Mouse (Mus musculus) embryonic facial prominence, embryonic 12.5 days (tissue): ENCODE results near the gene Hmgxb4. TPM values are rescaled to one million over a fixed set of nuclear protein-coding genes. Genes with fewer than 3 reads are reported as not detected.

Experiments
- ATAC-seq: fragments of 200-750 bp; cut with Nextera tagmentation; 2 replicates; pipeline ENCODE4 v1.8.0; 2017; ENCODE audit not compliant: insufficient number of reproducible peaks, insufficient read depth, low FRiP score, low TSS enrichment
- H3K27ac ChIP-seq: fragments of 300-500 bp; sonication (generic); 2 replicates; pipeline ENCODE4 v1.5.1; 2016; ENCODE audit warnings: mild to moderate bottlenecking
- H3K27me3 ChIP-seq: fragments of 300-500 bp; sonication (generic); 2 replicates; pipeline ENCODE4 v1.6.1; 2016; ENCODE audit warnings: mild to moderate bottlenecking, moderate library complexity
- H3K36me3 ChIP-seq: fragments of 300-500 bp; sonication (generic); 2 replicates; pipeline ENCODE4 v1.6.1; 2016; ENCODE audit warnings: mild to moderate bottlenecking
- H3K4me1 ChIP-seq: fragments of 300-500 bp; sonication (generic); 2 replicates; pipeline ENCODE4 v1.6.1; 2016
- H3K4me2 ChIP-seq: fragments of 300-500 bp; sonication (generic); replicated peaks from 2 replicates; pipeline ENCODE4 v1.6.1; 2016; ENCODE audit warnings: mild to moderate bottlenecking, moderate library complexity
- H3K4me3 ChIP-seq: fragments of 300-500 bp; sonication (generic); 2 replicates; pipeline ENCODE4 v1.5.1; 2016; ENCODE audit warnings: mild to moderate bottlenecking
- H3K9ac ChIP-seq: fragments of 300-500 bp; sonication (generic); 2 replicates; pipeline ENCODE4 v1.6.1; 2016; ENCODE audit warnings: mild to moderate bottlenecking, moderate library complexity
- H3K9me3 ChIP-seq: fragments of 300-500 bp; sonication (generic); 2 replicates; pipeline ENCODE4 v1.6.1; 2016; ENCODE audit warnings: mild to moderate bottlenecking, moderate library complexity
- WGBS: fragments of 180-500 bp; shearing (Covaris S2); methylation state at CpG from one replicate; pipeline ENCODE4 v1.1.7; 2016; 5-methylcytosine and 5-hydroxymethylcytosine counted together
- polyA plus RNA-seq: library from polyadenylated mRNA; unstranded; fragments of >200 nt; fragmentation: Nextera tagmentation; extraction: Ambion mirVana; gene quantifications from 2 replicates; pipeline ENCODE4 v1.2.1, GENCODE M21; 2016

Gene Hmgxb4
- polyA plus RNA-seq, 1 experiment from 2014 or later, result 50.8 TPM

GRCm38 (mm10) chr8:74987436-74987835 is 5.7 kb upstream of the Hmgxb4 start:
- Histone ChIP-seq H3K4me2 (no peak overlapping the region), H3K9me3 (no peaks in the 10 kb centered on the region), H3K4me1 (0 out of 2 replicates have a peak, but pooled peaks cover 2% of the 10 kb centered on the region)

DNA sequence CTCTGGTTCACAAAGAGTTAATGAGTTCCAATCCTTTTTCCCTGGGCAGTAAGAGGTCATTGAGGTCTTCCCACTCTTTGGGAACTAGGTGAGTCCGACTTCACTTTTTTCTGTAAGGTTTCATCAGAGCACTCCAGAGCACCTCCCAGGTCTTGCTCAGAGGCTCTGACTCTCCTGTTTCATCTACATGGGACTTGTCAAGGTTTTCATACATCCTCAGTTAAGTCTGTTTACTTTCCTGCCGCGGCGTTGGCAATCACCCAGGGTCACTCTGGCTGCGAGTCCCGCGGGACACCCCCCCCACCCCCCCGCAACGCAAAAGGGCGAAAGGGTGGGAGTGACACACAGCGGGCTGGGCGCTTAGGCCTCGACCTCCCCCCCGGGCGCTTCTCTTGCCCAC is 3.1 kb upstream of the Hmgxb4 start:
- H3K4me2 ChIP-seq, result no peak overlapping the region; the same call in 1 of the 2 replicates
- H3K9me3 ChIP-seq, result no peaks in the 10 kb centered on the region
- H3K27ac ChIP-seq, result no peak overlapping the region
- H3K4me3 ChIP-seq, result no peak overlapping the region
- H3K9ac ChIP-seq, result no peak overlapping the region
- WGBS, result 18% methylated on average over 15 of the region's 15 CpGs
- H3K4me1 ChIP-seq, result peaks cover 7% of the 10 kb centered on the region; the same call in 1 of the 2 replicates
- no peak for ATAC-seq
- H3K27me3 ChIP-seq, result no peaks in the 10 kb centered on the region
- H3K36me3 ChIP-seq, result no peaks in the 10 kb centered on the region

More at GRCm38 (mm10) chr8:74987436-74987835, 5.7 kb upstream of the Hmgxb4 start:
- Histone ChIP-seq H3K36me3 (no peaks in the 10 kb centered on the region), H3K27ac (no peak overlapping the region), H3K4me3 (no peak overlapping the region), H3K9ac (no peak overlapping the region), H3K27me3 (no peaks in the 10 kb centered on the region)
- WGBS, result 88% methylated on average over 5 of the region's 5 CpGs
- ATAC-seq, result no peak

DNA sequence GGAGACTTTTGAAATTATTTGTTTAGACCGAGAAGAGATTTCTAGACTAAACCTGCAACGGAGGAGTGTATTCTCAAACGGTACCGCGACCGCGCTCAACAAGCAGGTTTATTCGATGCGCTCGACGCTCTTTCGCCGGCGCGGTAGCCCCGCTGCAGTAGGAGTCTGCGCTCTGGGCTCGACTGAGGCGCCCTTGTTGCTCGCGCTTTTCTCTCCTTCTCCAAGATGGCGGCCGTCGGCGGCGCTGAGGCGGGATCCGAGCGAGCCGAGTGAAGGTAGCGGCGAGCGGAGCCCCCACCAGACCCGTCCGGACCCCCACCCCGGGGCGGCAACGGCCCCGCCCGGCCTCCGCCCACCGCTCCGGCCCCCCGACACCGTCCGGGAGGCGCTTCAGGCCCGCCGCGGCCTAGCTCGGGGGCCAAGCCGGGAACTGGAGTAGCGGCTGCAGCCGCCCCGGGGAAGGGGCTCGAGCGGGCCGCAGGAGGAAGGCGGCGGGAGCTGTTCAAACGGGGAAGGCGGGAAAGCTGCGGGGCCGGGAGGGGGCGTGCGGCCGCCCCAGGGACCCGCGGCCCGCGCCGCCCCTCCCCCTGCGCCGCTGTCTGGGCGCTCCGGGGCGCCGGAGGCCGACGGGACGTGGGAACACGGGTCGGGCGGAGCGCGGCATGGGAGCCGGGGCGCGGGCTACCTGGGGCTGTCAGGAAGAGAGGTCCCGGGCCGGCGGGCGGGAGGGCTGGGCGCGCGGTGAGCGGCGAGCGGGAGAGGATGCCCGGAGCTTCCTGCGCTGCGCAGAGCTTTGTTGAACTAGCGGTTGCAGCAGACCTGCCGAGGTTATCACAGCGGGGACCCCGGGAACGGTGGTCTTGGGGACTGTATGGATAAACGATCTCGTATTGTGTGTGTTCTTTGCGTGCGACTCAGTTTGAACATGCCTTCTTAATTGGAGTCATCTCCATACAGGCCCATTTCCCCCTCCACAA is 607 bp downstream of the Hmgxb4 start:
- WGBS, result 1% methylated on average over 81 of the region's 111 CpGs
- peak; percentile 94 for ATAC-seq
- Histone ChIP-seq H3K36me3 (peaks cover 2% of the 10 kb centered on the region; the same call in 1 of the 2 replicates), H3K27ac (peak overlapping the region; percentile 97), H3K9me3 (no peaks in the 10 kb centered on the region), H3K27me3 (no peaks in the 10 kb centered on the region), H3K4me2 (peak overlapping the region; percentile 59), H3K9ac (peak overlapping the region; percentile 98), H3K4me3 (peak overlapping the region; percentile 81), H3K4me1 (peaks cover 7% of the 10 kb centered on the region; the same call in 1 of the 2 replicates)

GRCm38 (mm10) chr8:74994540-74994939 is 1.4 kb downstream of the Hmgxb4 start:
- Histone ChIP-seq H3K4me1 (peaks cover 7% of the 10 kb centered on the region; the same call in 1 of the 2 replicates), H3K36me3 (peaks cover 10% of the 10 kb centered on the region), H3K9me3 (no peaks in the 10 kb centered on the region), H3K9ac (peak overlapping the region; percentile 98), H3K4me3 (peak overlapping the region; percentile 81), H3K4me2 (peak overlapping the region; percentile 59), H3K27me3 (no peaks in the 10 kb centered on the region), H3K27ac (peak overlapping the region; percentile 97)
- ATAC-seq, result no peak
- WGBS, result 2% methylated on average over 7 of the region's 7 CpGs

GRCm38 (mm10) chr8:75000431-75000830 is 7.3 kb downstream of the Hmgxb4 start:
- Histone ChIP-seq H3K4me3 (no peak overlapping the region), H3K4me1 (no peaks in the 10 kb centered on the region), H3K4me2 (no peak overlapping the region), H3K27ac (no peak overlapping the region), H3K27me3 (no peaks in the 10 kb centered on the region), H3K9me3 (no peaks in the 10 kb centered on the region), H3K36me3 (peaks cover 53% of the 10 kb centered on the region), H3K9ac (no peak overlapping the region)
- WGBS, result 93% methylated on average over 3 of the region's 3 CpGs
- no peak for ATAC-seq

DNA sequence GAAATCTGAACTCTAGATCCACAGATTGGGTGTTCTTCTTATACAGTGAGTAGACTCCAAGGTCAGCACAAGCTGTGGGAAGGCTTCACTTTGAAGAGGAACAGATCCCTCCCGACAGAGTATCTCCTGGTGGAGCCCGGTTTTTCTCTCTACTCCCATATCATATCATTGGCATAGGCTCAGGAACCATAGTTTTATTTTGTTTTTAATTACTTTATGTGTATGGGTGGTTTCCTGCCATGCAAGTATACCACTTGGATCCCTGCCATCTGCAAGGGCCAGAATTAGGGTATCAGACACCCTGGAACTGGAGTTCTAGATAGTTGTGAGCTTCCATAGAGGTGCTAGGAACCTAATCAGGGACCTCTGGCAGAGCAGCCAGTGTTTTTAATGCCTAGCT is 15.7 kb downstream of the Hmgxb4 start:
- Histone ChIP-seq H3K36me3 (peaks cover 43% of the 10 kb centered on the region), H3K27ac (no peak overlapping the region), H3K4me1 (no peaks in the 10 kb centered on the region), H3K27me3 (no peaks in the 10 kb centered on the region), H3K9me3 (no peaks in the 10 kb centered on the region), H3K4me3 (no peak overlapping the region), H3K4me2 (no peak overlapping the region), H3K9ac (no peak overlapping the region)
- 95% methylated on average over 2 of the region's 2 CpGs for WGBS
- ATAC-seq, result no peak

DNA sequence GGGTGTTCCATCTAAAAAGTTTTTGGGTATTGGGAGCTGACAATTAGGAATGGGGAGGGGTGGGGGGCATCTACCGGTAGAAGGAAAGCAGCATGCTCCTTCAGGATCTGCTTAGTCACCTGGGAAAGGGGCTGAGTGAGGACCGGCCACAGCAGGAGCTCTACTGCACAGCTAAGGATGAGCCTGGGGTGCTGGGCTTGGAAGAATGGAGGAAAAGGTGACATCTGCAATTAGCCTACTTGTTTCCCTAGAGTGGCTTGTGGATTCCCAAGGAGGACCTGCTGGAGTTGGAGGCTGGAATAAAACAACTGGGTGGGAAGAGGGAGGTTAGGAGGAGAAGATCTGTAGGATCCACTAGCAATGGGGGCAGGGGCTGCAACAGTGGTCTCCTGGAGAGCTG is 20.4 kb downstream of the Hmgxb4 start:
- Histone ChIP-seq H3K36me3 (peaks cover 18% of the 10 kb centered on the region), H3K4me3 (no peak overlapping the region), H3K9ac (no peak overlapping the region), H3K9me3 (no peaks in the 10 kb centered on the region), H3K4me2 (no peak overlapping the region), H3K4me1 (peaks cover 5% of the 10 kb centered on the region; the same call in 1 of the 2 replicates), H3K27me3 (no peaks in the 10 kb centered on the region), H3K27ac (no peak overlapping the region)
- ATAC-seq, result no peak
- WGBS, result 53% methylated on average over 2 of the region's 2 CpGs

DNA sequence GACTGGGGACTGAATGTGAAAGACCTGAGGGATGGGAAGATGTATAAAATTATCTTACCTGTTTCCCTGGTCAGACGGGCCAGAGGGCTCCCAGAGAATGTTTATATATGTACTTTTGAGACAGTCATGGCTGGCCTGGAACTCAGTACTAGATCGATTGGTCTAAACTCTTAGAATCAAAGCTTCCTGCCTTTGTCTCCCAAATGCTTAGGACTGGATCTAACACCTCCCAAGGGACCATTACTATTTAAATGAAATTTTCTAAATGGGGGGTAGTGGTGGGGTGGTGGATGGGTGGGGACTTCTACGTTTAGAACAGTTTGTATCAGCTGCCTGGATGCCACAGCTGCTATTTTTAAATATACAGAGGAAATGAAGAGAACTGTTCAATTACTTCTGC is 20.8 kb downstream of the Hmgxb4 start:
- Histone ChIP-seq H3K4me2 (no peak overlapping the region), H3K9me3 (no peaks in the 10 kb centered on the region), H3K27ac (no peak overlapping the region), H3K4me3 (no peak overlapping the region), H3K9ac (no peak overlapping the region), H3K36me3 (peaks cover 14% of the 10 kb centered on the region), H3K27me3 (no peaks in the 10 kb centered on the region), H3K4me1 (peaks cover 8% of the 10 kb centered on the region; the same call in 1 of the 2 replicates)
- 72% methylated on average over 3 of the region's 3 CpGs for WGBS
- no peak for ATAC-seq

DNA sequence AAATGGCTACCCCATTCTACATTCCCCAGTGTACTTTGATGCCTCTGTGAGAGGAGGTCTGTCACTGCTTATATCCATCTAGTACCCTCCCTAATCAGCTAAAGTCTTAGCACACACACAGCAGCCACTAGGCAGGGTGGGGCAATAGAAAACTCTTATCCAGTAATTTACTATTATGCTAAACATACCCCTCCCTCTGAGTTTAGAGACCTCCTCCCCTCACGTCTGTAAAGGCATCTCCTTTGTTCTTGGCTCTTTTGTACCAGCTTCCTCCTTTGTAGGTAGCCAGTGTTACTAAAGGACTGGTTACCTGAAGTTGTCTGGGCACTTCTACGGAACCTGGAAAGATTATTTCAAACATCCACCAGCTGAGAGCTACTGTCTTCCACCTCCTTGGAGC is 22.8 kb downstream of the Hmgxb4 start:
- WGBS, result 65% methylated on average over 2 of the region's 2 CpGs
- no peak overlapping the region for H3K4me3 ChIP-seq
- H3K36me3 ChIP-seq, result no peaks in the 10 kb centered on the region
- no peak overlapping the region for H3K4me2 ChIP-seq
- no peaks in the 10 kb centered on the region for H3K9me3 ChIP-seq
- H3K9ac ChIP-seq, result no peak overlapping the region
- no peaks in the 10 kb centered on the region for H3K27me3 ChIP-seq
- ATAC-seq, result no peak
- peaks cover 8% of the 10 kb centered on the region; the same call in 1 of the 2 replicates for H3K4me1 ChIP-seq
- H3K27ac ChIP-seq, result no peak overlapping the region

GRCm38 (mm10) chr8:75016422-75016821 is 23.3 kb downstream of the Hmgxb4 start:
- Histone ChIP-seq H3K27ac (no peak overlapping the region), H3K9ac (no peak overlapping the region), H3K9me3 (no peaks in the 10 kb centered on the region), H3K4me2 (no peak overlapping the region), H3K4me1 (peaks cover 8% of the 10 kb centered on the region; the same call in 1 of the 2 replicates), H3K27me3 (no peaks in the 10 kb centered on the region), H3K36me3 (0 out of 2 replicates have a peak, but pooled peaks cover 3% of the 10 kb centered on the region), H3K4me3 (no peak overlapping the region)
- ATAC-seq, result no peak
- 84% methylated on average over 1 of the region's 1 CpGs for WGBS

DNA sequence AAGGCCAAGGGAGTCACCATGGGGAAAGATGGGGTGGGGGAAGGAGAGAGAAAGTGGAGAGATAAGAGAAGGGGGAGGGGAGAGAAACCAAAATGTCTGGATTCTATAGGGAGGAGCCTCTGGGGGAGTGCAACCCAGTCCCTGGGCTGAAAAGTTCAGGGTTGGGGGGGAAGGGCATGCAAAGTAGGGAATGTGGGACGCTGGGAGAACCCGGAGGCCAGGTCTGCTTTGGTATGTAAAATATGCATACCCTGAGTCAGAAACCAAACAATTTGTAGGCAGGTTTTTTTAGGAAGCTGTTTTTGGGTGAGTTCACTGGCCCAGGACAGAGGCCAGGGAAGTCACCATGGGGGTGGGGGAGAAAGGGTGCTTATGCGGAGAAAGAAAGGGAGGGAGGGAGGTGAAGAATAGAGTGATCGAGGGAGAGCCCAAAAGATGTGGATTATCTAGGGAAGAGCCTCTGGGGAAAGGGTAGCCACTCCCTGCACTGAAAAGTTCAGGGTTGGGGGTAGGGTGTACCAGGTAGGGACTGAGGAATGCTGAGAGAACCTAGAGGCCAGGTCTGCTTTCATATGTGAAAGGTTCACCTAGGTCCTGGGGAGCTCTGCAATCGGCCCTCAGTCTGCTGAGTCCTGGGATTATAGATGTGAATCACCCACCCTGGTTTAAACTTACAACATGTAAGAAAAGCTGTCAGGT is 25.3 kb downstream of the Hmgxb4 start:
- no peak overlapping the region for H3K4me2 ChIP-seq
- 33% methylated on average over 5 of the region's 5 CpGs for WGBS
- ATAC-seq, result 0 out of 2 replicates have a peak, but pooled peaks have one; percentile 28
- H3K27me3 ChIP-seq, result no peaks in the 10 kb centered on the region
- no peak overlapping the region for H3K9ac ChIP-seq
- H3K4me1 ChIP-seq, result peaks cover 8% of the 10 kb centered on the region; the same call in 1 of the 2 replicates
- no peak overlapping the region for H3K27ac ChIP-seq
- H3K4me3 ChIP-seq, result no peak overlapping the region
- peaks cover 23% of the 10 kb centered on the region for H3K36me3 ChIP-seq
- H3K9me3 ChIP-seq, result no peaks in the 10 kb centered on the region
